In the genomic region with DNA sequence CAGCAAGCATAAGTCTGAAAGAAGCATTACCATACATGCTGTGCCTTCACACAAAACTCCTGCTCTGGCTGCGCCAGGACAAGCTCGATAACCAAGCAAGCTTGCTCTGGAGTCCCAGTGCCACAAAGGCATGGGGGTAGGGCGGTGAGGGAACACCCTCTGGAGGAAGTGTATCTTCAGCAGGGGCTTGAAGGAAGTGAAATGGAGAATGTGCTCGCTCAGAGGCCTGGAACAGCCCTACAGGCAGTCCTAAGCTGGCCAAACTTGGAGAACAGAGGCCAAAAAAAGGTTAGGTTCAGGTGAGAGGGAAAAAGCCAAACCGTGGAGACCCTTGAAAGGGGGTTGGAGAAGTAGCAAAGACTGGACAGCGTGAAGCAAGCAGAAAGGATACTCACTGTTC, we compare ENCODE assay signal across 8 mouse cellular contexts. TPM values are rescaled to one million over a fixed set of nuclear protein-coding genes. Genes with fewer than 3 reads are reported as not detected.
DNase-seq lines count a peak whose midpoint lies in the region; ATAC-seq and TF ChIP-seq lines count a peak whose summit lies in the region.

No protein-coding gene starts in this region.

- TF ChIP-seq POLR2A in ES-Bruce4 (IDR thresholded peaks at IDR 0.05; ENCODE audit: insufficient read depth, low read length), result no peak
- TF ChIP-seq POLR2A in thymus, adult 2 months (IDR thresholded peaks at IDR 0.05; ENCODE audit: control insufficient read depth, extremely low read depth, insufficient read depth, low read length, poor library complexity), result no peak

- peak; percentile 50 for DNase-seq in A20 (ENCODE audit: low read depth, low spot score)
- DNase-seq in lung, postnatal 36 days, result peak; percentile 69
- peak; percentile 62 for DNase-seq in thymus, adult 2 months
- DNase-seq in right cerebral cortex, postnatal 14 days, result no peak
- no peak for DNase-seq in ovary, adult 18-20 months (ENCODE audit: low spot score)

- peaks cover 2% of the 10 kb centered on the region for H3K36me3 ChIP-seq in ES-Bruce4 (ENCODE audit: control insufficient read depth, insufficient read depth, low read length, poor library complexity, severe bottlenecking)
- H3K36me3 ChIP-seq in forebrain, embryonic 16.5 days (ENCODE audit: control insufficient read depth, insufficient read depth), result 0 out of 2 replicates have a peak, but pooled peaks cover 2% of the 10 kb centered on the region
- peaks cover 26% of the 10 kb centered on the region for H3K36me3 ChIP-seq in kidney, embryonic 15.5 days
- no peaks in the 10 kb centered on the region for H3K36me3 ChIP-seq in thymus, adult 2 months (ENCODE audit: control insufficient read depth, insufficient read depth, low read length)

- H3K9me3 ChIP-seq in ES-Bruce4 (replicated peaks; ENCODE audit: control insufficient read depth, insufficient read depth, low read length, poor library complexity, severe bottlenecking), result no peaks in the 10 kb centered on the region
- H3K9me3 ChIP-seq in forebrain, embryonic 16.5 days (ENCODE audit: control insufficient read depth, low read length), result no peaks in the 10 kb centered on the region
- no peaks in the 10 kb centered on the region for H3K9me3 ChIP-seq in kidney, embryonic 15.5 days (replicated peaks)

- WGBS in forebrain, embryonic 16.5 days, result 45% methylated on average over 6 of the region's 6 CpGs
- WGBS in kidney, embryonic 15.5 days, result 43% methylated on average over 6 of the region's 6 CpGs
- 6% methylated on average over 6 of the region's 6 CpGs for WGBS in thymus, adult 2 months

- no peak for TF ChIP-seq EP300 in ES-Bruce4 (IDR thresholded peaks at IDR 0.05; ENCODE audit: insufficient read depth, low read depth, low read length)

- H3K27me3 ChIP-seq in ES-Bruce4 (ENCODE audit: control insufficient read depth, insufficient read depth, low read length, poor library complexity, severe bottlenecking), result no peaks in the 10 kb centered on the region
- H3K27me3 ChIP-seq in forebrain, embryonic 16.5 days (replicated peaks; ENCODE audit: control insufficient read depth, insufficient read depth, low read length), result no peaks in the 10 kb centered on the region
- H3K27me3 ChIP-seq in kidney, embryonic 15.5 days, result no peaks in the 10 kb centered on the region
- no peaks in the 10 kb centered on the region for H3K27me3 ChIP-seq in thymus, adult 2 months (ENCODE audit: control insufficient read depth, insufficient read depth, low read length)

- TF ChIP-seq CTCF in ES-Bruce4 (IDR thresholded peaks at IDR 0.05; ENCODE audit: low read depth, low read length), result no peak
- TF ChIP-seq CTCF in thymus, adult 2 months (IDR thresholded peaks at IDR 0.05; ENCODE audit: borderline replicate concordance, control insufficient read depth, extremely low read depth, insufficient read depth, low read length, poor library complexity), result no peak

- H3K4me1 ChIP-seq in ES-Bruce4 (ENCODE audit: control insufficient read depth, insufficient read depth, low read length), result peaks cover 4% of the 10 kb centered on the region
- H3K4me1 ChIP-seq in forebrain, embryonic 16.5 days (replicated peaks; ENCODE audit: control insufficient read depth, insufficient read depth, low read length), result peaks cover 33% of the 10 kb centered on the region
- H3K4me1 ChIP-seq in kidney, embryonic 15.5 days, result peaks cover 26% of the 10 kb centered on the region
- peaks cover 15% of the 10 kb centered on the region for H3K4me1 ChIP-seq in thymus, adult 2 months (replicated peaks; ENCODE audit: control insufficient read depth, insufficient read depth, low read length)

- peak overlapping the region; percentile 33 for H3K27ac ChIP-seq in ES-Bruce4 (ENCODE audit: insufficient read depth, low read length)
- no peak overlapping the region for H3K27ac ChIP-seq in forebrain, embryonic 16.5 days (ENCODE audit: low read length)
- H3K27ac ChIP-seq in kidney, embryonic 15.5 days, result peak overlapping the region; percentile 87
- peak overlapping the region; percentile 70 for H3K27ac ChIP-seq in thymus, adult 2 months (ENCODE audit: control insufficient read depth, insufficient read depth, low read length)

- peak overlapping the region; percentile 91 for H3K4me2 ChIP-seq in forebrain, embryonic 16.5 days (ENCODE audit: low read length)
- peak overlapping the region; percentile 89 for H3K4me2 ChIP-seq in kidney, embryonic 15.5 days

- H3K9ac ChIP-seq in ES-Bruce4 (ENCODE audit: low read depth, poor library complexity, severe bottlenecking), result peak overlapping the region; percentile 95; the same call in 1 of the 2 replicates
- H3K9ac ChIP-seq in forebrain, embryonic 16.5 days (replicated peaks; ENCODE audit: low read depth, low read length), result no peak overlapping the region
- peak overlapping the region; percentile 94; the same call in 1 of the 2 replicates for H3K9ac ChIP-seq in kidney, embryonic 15.5 days

- no peak for ATAC-seq in forebrain, embryonic 16.5 days
- no peak for ATAC-seq in kidney, embryonic 15.5 days (replicated peaks; ENCODE audit: low FRiP score)

- H3K4me3 ChIP-seq in ES-Bruce4 (ENCODE audit: low read depth, low read length), result peak overlapping the region; percentile 49; the same call in 1 of the 2 replicates
- H3K4me3 ChIP-seq in forebrain, embryonic 16.5 days (replicated peaks; ENCODE audit: low read length), result peak overlapping the region; percentile 2; the same call in 1 of the 2 replicates
- H3K4me3 ChIP-seq in kidney, embryonic 15.5 days (replicated peaks), result peak overlapping the region; percentile 99
- peak overlapping the region; percentile 36 for H3K4me3 ChIP-seq in thymus, adult 2 months (ENCODE audit: control insufficient read depth, insufficient read depth, low read length)

RNA-seq across cellular contexts. Expression of gene Zbtb34, which starts 1.8 kb away (rescaled TPM):
- polyA plus RNA-seq in ES-Bruce4 (2011; ENCODE audit: insufficient read depth, insufficient read length, low read depth, missing spikeins), result 20.3 and 21.4 TPM in 2 replicates
- polyA plus RNA-seq in forebrain, embryonic 16.5 days (2015; fragmentation: Nextera tagmentation; extraction: Ambion mirVana), result 9.0 and 10.1 TPM in 2 replicates
- polyA plus RNA-seq in kidney, embryonic 15.5 days (2015; fragmentation: Nextera tagmentation; extraction: Ambion mirVana), result 6.0 and 6.9 TPM in 2 replicates
- polyA plus RNA-seq in thymus, adult 2 months (2012; rRNA removed), result 22.0 and 27.6 TPM in 2 replicates

RNA-seq across cellular contexts. Expression of gene Zbtb43, which starts 39.0 kb away (rescaled TPM):
- 23.4 and 31.3 TPM in 2 replicates for polyA plus RNA-seq in ES-Bruce4 (2011; ENCODE audit: insufficient read depth, insufficient read length, low read depth, missing spikeins)
- 32.7 and 40.5 TPM in 2 replicates for polyA plus RNA-seq in forebrain, embryonic 16.5 days (2015; fragmentation: Nextera tagmentation; extraction: Ambion mirVana)
- 15.6 and 17.8 TPM in 2 replicates for polyA plus RNA-seq in kidney, embryonic 15.5 days (2015; fragmentation: Nextera tagmentation; extraction: Ambion mirVana)
- 14.9 and 16.7 TPM in 2 replicates for polyA plus RNA-seq in thymus, adult 2 months (2012; rRNA removed)

RNA-seq across cellular contexts. Expression of gene Ralgps1, which starts 58.1 kb away (rescaled TPM):
- 16.5 and 17.0 TPM in 2 replicates for polyA plus RNA-seq in ES-Bruce4 (2011; ENCODE audit: insufficient read depth, insufficient read length, low read depth, missing spikeins)
- 44.8 and 50.4 TPM in 2 replicates for polyA plus RNA-seq in forebrain, embryonic 16.5 days (2015; fragmentation: Nextera tagmentation; extraction: Ambion mirVana)
- polyA plus RNA-seq in kidney, embryonic 15.5 days (2015; fragmentation: Nextera tagmentation; extraction: Ambion mirVana), result 5.5 and 5.9 TPM in 2 replicates
- polyA plus RNA-seq in thymus, adult 2 months (2012; rRNA removed), result 18.8 and 20.4 TPM in 2 replicates

Comparison
In these comparisons a context has a peak if more than half of its experiments do, and no peak if none do; other contexts are left out.
1. DNase-seq: peak in A20 (single experiment), lung, postnatal 36 days (single experiment) and thymus, adult 2 months (single experiment); none in right cerebral cortex, postnatal 14 days (single experiment) and ovary, adult 18-20 months (single experiment).
2. H3K4me3 ChIP-seq: peak in every context shown above with its lines; median percentile 99 in kidney, embryonic 15.5 days; 49 in ES-Bruce4; 36 in thymus, adult 2 months; 2 in forebrain, embryonic 16.5 days.